Mouse (Mus musculus) urinary bladder, postnatal 4 days (tissue): ENCODE data around the gene Akt1s1.

ENCODE experiments used
- DNase-seq, 2 experiments: peaks; one replicate each; pipeline ENCODE4 v3.0.0; 2021 to 2022; ENCODE audit warnings: low spot score in 2 of 2

Akt1s1 gene

DNA sequence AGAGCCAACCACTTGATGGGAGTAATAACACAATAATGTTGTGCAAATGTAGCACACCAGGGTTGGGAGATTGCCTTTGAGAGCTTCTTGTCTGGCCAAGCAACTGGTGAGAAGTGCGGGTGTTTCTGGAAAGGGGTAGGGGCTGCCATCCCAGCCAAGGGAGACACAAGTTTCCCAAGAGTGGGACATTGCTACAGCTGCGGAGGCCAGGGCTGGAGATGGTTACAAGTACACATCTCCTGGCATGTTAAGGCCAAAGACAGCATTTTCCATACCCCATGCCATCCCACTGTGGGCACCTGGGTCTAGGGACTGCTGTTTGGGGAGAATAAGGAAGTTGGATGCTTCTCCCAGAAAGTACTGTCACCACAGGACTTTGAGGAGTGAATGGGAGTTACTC, 4.3 kb downstream of the Akt1s1 start:
- DNase-seq: no peak

DNA sequence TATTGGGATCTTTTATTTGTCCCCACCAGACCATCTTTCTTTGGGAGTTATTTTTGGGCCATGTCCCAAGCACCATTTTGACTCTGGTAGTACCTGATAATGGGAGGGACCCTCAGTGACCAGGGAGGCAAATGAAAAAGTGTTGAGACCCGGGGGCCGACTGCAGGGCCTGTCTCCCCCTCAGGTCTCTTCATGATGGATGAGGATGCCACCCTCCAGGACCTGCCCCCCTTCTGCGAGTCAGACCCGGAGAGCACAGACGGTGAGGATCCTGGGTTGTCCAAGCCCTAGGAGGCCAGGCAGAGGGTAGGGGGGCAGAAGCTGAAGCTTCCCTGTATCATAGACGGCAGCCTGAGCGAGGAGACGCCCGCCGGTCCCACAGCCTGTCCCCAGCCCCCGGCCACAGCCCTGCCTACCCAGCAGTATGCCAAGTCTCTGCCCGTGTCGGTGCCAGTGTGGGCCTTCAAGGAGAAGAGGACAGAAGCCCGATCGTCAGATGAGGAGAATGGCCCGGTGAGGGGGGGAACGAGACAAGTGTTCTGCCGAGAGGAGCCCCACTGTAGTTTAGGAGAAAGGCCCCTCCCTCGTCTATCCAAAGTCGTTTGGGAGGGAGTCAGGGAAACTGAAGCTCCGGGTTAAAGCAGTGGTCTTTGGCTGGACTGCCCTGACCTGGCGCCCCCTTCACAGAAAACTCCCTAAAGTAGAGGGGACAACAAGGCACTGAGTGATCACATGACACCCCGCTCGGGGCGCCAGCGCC, 5.0 kb downstream of the Akt1s1 start:
- no peak for DNase-seq

DNA sequence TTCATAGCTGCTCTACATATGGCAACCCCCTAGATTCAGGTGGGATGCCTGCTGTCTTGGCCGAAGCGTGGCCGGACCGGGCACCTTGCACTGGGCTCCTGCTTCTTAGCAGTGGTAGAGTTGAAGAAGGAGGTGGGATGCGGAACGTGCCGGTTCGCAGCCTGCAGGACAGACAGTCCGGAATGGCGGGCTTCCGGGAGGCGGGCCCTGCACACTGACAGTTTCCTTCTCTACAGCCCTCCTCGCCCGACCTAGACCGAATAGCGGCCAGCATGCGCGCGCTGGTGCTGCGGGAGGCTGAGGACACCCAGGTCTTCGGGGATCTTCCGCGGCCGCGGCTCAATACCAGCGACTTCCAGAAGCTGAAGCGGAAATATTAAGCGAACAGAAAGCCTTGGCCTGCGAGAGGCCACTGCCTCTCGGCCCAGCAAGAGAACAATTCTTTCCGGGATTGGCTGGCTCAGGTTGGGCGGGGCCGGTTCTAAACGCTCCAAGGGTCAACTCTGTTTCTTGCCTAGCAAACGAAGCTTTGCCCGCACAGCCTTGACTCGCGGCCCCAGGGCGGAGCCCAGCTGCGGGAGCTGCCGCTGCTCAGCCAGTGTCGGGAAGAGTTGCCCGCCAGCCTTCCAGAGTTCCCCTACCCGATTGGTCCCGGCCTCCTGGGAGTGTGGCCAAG, 5.7 kb downstream of the Akt1s1 start:
- DNase-seq: peak; percentile 83 to 85

DNA sequence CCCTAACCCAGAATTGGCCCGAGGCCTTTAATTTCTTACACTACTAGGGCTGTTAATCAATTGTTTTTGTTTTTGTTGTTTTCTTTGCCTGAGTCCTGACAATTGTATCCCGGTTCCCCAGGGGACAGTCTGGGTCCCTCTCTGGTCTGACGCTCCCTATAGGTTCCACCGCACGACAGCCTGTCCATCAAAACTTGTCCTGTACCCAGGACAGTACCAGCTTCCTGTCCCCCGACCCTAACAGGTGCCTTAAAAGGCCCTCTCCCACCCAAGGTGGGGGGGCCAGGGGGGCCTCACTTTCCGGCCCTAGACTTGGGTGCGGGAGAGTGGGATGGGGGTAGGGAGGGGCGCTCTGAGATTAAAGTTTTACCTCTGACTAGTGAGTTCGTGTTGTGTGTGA, 6.2 kb downstream of the Akt1s1 start:
- no peak for DNase-seq

DNA sequence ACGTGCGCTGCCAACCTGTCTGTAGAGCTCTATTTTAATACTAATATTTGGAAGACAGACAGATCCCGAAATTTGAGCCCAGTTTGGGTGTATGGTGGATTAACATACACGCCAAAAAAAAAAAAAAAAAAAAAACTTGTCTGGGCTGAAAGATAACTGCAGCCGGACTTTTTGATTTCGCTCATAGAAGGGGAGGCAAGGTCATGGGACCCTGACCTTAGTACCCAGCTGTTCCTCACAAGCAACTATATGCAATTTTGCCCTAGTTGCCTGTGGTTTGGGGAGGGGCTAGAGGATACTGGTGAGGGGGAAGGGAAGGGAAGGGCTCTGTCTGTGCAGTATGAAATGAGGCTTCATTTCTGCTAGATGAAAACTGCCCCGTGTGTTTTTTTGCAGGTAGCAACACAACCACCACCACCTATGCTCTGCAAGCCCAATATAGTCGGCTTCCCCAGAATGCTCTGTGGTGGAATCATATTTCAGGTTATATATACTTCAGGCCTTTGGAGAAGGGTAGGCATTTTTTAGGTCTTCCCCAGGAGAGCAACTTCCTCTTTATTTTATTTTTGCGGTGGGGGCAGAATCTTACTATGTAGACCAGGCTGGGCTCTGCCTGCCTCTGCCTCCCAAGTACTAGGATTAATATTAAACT, 7.6 kb downstream of the Akt1s1 start:
- DNase-seq: no peak

DNA sequence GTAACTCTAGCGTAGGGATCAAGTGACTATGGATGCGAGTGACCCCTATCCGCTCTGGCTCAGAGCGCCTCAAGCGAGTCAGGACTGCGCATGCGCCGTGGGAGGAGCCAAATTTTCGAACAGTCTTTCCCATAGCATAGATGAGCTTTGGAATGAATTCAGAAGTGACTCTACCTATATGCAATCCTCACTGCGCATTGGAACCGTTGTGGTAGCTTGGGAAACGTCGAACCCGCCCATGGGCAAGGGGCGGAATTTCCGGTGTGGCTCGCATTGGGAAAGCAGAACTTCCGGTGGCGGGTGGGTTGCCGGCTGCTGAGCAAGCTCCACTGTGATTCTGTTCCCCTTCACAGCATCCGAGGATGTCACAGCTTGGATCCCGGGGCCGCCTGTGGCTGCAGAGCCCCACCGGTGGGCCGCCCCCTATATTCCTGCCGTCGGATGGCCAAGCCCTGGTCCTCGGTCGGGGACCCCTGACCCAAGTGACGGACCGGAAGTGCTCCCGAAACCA, 8.3 kb downstream of the Akt1s1 start, which contains the start of gene Pnkp:
TSS of gene Pnkp (plus strand) at position 98 of the 511 bp plus-strand sequence.
- peak; percentile 80 for DNase-seq

DNA sequence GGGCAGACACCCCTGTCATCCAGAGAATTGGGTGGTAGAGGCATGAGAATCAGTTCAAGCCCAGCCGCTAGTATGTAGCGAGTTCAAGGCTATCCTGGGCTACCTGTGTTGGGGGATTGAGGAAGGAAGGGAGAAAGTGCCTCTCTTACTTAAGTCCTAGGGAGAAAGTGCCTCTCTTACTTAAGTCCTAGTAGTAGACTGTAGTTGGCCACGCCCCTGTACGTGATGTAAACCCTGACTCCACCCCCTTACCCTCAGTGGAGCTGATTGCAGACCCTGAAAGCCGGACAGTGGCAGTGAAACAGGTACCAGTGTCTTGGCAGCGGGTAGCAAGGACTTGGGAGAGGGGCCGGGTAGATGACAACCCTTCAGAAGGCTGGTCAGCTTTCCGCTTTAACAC, 9.1 kb downstream of the Akt1s1 start:
- DNase-seq: no peak

DNA sequence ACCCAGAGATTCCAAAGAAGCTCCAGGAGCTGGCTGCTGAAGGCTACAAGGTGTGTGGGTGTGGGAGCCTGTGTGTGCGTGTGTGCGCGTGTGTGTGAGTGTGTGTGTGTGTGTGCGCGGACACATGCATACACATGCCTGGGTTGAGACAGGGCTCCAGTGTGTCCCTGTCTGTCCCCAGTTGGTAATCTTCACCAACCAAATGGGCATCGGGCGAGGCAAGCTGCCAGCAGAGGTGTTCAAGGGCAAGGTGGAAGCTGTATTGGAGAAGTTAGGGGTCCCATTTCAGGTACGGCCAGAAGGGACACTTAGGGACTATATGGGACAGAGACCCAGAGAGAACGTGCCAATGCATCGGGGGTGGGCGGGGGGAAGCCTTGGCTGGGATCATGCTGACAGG, 11.1 kb downstream of the Akt1s1 start:
- DNase-seq: no peak

DNA sequence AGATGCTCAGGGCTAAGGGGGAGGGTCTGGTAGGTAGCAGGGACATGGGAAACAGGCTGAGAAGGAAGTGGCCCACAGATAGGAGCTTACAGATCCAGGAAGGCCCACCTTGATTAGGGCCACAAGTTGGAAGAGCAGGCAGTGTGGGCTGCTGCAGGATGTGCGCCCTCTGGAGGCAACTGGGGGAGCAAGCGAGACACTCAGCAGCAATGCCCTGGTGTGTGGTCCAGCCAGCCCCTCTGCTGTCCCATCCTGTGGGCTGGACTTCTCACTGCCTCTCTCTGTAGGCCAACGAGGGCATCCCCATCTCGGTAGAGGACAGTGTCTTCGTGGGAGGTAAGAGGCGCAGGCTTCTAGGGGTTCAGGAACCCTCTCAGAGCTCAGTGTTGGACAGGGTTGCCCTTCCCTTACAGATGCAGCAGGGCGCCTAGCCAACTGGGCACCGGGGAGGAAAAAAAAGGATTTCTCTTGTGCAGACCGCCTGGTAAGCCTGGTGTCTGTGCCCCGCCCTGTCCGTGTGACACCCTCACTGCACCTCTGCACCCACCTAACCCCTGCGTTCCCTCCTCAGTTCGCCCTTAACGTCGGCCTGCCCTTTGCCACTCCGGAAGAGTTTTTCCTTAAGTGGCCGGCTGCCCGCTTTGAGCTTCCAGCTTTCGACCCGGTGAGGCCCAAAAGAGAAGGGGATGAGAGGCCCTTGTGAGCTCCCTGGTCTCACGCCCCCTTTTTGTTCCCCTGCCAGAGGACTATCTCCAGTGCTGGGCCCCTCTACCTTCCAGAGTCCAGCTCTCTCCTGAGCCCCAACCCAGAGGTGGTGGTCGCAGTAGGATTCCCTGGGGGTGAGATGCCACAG, 12.0 kb downstream of the Akt1s1 start:
- peak; percentile 72 to 83 for DNase-seq

DNA sequence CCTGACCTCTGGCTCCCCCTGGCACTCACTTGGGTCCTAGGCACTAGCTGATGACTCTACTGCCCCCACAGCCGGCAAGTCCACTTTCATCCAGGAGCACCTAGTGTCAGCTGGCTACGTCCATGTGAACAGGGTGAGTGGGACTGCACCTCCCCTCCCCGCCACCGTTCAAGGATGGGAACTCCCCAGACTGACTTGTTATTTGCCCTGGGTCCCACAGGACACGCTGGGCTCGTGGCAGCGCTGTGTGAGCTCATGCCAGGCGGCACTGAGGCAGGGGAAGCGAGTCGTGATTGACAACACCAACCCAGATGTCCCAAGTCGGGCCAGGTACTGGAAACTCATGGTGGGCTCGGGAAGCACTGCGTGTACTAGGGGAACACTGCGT, 12.6 kb downstream of the Akt1s1 start:
- DNase-seq: peak in 1 of 2 experiments; percentile 34

DNA sequence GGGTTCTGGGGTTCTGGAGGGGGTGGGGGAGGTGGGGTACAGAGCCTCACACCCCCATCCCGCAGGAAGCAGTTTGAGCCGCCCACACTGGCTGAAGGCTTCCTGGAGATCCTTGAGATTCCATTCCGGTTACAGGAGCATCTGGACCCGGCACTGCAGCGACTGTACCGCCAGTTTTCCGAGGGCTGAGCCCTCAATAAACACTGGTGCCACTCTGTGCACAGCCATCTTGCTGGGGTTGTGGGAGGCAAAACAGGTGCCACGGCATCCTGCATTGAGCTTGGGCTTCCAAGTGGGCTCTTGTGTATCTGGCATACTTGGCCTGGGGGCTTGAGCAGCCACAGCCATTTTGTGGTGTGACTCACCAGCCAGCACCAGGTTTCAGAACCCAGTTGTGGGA, 13.6 kb downstream of the Akt1s1 start:
- no peak for DNase-seq

DNA sequence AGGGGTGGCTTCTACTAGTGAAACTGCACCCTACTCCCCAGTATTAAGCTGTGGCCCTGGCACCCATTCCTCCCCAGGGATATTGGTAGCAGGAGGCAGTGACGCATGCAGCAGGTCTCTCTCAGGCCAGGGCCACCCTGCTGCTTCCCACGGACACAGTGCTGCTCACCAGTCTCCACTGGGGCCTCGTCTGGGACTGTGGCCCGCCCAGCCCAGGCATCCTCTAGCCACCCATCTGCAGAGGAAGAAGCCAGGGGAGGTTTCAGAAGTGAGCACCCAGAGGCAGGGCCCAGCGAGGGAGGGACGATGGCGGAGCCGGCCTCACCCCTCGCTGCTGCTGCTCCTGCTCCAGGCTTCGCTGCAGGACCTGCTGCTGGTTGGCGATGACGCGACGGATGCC, 14.4 kb downstream of the Akt1s1 start:
- no peak for DNase-seq

DNA sequence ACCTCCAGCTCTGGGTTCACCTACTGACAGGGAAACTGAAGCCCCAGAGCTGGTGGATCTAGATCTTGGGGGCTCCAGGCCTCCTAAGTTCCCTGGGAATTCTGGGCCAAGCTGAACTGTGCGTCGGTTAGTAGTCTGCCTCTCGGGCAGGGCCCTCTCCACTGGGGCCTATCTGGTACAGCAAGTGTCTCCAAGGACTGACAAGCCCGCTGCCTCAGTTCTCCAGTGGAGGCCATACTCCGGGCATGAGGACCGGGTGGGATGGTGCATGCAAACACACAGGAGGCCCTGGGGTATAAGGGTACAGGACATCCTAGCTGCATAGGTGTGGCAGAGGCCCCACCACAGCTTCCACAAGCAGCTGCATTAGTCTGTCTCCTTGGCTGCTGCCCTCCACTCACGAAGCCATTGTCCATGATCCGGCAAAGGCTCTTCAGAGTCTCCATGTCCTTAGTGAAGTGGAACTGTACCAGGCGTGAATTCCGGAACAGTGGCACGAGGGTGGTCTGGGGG, 15.2 kb downstream of the Akt1s1 start:
- no peak for DNase-seq

DNA sequence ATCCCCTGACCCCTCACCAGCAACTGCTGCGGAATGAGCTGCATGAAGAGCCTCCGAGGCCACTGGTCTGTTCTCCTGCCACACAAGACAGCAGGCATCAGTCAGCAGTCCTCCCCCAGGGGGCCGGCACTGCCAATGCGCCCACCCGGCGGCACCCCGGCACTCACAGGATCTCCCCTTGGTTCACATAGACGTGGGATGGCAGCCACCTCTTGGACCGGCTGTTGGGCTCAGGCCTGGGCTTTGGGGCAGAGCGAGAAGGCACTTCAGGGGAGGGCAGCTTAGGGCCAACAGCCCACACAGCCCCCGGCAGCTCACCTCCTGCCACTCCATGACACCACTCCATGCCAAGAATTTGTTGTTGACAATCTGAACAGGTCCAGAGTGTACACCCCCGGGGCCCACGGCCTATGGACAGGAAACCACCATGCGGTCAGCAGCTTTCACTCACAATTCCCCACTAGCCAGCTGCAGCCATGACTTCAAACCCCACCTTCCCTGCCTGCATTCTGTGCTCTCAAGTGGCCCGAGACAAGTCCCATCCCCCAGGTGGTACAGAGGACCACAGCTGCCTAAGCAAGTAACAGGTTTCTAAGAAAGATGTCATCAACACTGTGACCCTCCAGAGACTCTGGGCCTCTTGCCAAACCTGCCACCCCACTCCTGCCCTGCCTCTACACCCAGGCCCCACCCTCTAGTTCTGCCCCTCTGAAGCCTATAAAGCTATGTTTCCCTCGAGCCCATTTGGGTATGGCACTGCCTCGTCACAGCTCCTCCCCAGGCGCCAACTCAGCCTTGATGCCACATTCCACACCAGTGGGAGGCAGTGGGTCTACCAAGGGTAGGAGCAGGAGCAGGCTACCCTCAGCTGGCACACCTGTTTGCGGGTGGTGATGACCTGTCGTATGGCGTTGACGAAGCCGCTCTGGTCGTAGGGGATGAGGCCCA, 16.1 kb downstream of the Akt1s1 start:
- DNase-seq: no peak

DNA sequence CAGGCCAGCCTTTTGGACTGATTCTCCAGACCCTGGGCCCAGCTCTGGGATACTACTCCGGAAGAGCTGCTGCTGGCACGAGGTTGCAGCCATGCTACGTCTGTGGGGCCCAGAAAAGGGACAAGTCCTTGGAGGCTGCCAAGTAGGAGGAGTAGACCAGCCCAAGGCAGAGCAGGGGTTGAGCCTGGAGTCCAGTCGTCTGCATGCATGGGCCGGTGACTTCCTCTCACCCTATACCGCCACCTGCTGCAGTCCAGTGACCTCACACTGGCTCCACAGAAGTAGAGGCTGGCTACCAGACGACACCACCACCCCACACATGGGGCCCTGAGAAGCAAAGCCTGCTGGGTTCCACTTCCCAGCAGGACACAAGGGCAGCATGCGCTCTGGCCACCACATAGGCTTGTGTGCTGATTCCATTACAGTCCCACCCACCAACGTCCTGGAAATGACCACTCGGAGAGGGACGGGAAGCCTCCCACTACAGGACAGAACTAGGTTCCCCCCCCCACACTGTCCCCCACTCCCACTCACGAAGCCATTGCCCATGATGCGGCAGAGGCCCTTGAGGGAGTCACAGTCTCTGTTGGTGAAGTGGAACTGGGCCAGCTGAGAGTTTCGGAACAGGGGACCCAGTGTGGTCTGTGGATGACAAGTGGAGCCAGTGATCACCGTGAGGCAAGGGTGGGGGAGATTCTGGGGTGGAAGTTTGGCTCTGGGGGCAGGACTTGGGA, 17.7 kb downstream of the Akt1s1 start:
- peak; percentile 74 to 80 for DNase-seq

DNA sequence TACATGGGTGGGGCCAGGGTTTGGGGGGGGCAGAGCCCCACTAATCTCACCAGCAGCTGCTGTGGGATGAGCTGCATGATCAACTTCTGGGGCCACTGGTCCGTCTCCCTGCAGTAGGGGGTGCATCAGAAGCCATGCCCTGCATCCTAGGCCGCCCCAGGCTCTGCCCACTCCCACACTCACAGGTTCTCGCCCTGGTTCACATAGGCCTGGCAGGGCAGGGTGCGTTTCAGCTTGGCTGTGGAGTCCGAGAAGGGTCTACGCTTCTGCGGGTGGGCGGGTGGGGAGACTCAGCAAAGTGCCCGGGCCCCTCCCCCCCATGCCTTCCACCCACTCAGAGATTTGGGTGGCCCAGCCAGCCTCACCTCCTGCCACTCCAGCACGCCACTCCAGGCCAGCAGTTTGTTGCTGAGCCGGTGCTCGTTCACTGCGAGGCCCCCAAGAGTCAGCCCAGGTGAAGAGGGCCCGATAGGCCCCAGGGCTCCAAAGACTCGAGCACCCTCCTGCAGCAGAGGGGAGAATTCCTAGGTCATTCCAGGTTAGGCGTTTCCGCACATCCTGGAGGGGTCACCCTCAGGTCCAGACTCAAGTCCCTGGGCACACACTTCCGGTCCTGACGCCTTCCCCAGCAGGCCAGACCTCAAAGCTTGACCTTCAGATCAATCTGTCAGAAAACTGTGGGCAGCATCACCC, 18.4 kb downstream of the Akt1s1 start:
- no peak for DNase-seq

DNA sequence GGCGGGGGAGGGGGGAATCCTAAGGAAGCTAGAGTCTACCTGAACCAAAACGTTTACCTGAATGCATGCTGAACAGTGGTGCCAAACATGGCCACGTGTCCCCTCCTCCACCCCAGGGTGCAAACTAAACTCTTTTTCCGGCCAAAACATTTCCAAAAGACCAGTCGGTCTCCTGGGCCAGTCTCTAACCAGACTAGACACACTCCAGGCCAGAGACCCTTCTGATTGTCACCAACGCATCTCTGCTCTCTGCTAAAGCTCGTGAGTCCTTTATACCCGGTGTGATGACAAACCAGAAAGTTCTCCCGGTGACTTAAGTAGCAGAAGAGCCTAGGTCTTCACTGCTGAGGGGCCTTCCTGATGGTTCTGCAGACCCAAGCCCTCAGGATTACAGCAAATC, 19.0 kb downstream of the Akt1s1 start:
- DNase-seq: no peak

DNA sequence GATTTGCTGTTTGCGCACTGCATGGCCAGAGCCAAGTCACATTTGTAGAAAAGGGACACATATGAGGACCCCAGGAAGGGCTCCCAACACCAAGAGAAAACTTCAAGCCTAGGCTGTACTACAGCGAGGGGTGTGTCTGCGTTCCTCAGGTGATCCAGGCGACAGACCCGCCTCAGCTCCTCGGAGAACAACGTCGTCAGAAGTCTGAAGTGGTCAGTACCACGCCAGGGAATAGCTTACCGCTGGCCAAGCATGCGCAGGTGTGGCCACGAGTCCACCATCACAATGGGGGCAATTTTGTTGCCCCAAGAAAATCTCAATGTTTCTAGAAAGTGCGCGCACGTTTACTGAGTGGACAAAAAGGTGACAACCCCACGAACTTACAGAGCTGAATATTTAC, 19.7 kb downstream of the Akt1s1 start:
- DNase-seq: no peak
